Mouse (Mus musculus) CD4-positive, CD25-positive, alpha-beta regulatory T cell, adult 9 weeks (primary cell): ENCODE results near the gene Serpina3c. TPM values are rescaled to one million over a fixed set of nuclear protein-coding genes. Genes with fewer than 3 reads are reported as not detected.

ENCODE experiments used
- polyA plus RNA-seq: library from polyadenylated mRNA; unstranded; fragments of 100-300 nt; shearing (Covaris generic); gene quantifications from one replicate; pipeline ENCODE4 v1.2.1, GENCODE M21; 2017

The Serpina3c gene
- not detected for polyA plus RNA-seq

DNA sequence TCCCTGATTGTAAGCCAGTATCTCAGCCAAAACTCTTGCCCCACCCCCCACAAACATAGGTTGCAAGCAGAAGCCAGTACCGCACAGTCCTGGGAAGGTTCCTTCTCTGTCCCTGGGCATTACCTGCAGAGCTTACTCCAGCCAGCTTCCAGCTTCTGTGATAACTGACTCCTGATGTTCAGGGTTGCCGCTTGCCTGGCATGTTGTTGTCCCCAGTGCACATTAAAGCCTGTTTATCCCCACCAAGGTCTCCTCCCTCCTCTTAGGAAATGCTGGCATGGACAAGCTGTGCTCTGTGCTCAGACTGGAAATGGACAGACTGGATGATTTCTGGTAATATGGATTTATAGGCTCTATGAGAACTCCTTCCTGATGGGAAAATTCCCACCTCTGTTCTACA is at the start of gene Serpina3c:
Gene Serpina3c, minus strand, starts transcription at position 215 of the 400 bp plus-strand sequence.

GRCm38 (mm10) chr12:104127696-104128095 is 26.0 kb downstream of the Serpina3c start, which contains the start of gene Serpina3b:
Gene Serpina3b (plus strand): TSS chr12:104127996.

GRCm38 (mm10) chr12:104112333-104112732 is 41.3 kb downstream of the Serpina3c start, which contains the start of gene Serpina3a:
Gene Serpina3a (plus strand): TSS chr12:104112724.

DNA sequence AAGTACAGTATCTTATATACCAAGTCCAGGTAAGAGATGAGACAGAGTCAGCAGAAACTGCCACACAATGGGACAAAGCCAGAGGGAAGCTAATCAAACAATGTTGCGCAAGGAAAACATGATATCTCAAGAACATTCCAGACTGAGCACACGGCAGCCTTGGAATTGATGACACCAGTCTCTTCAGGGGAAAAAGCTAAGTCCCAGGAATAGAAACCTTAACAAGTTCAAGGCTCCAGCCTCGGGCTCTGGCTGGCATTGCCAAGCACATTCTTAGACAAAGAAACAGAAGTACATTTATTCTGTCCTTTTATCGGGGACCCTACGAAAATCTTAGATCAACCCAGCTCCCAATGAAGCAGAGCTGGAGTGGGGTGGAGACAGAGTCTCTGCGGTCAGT is 52.9 kb downstream of the Serpina3c start, which contains the start of gene Serpina5:
Gene Serpina5, plus strand, starts transcription at position 346 of the 400 bp plus-strand sequence.

Other genes with a start within 250 kb of the Serpina3c start
- not detected for gene Serpina1c, start 249.0 kb downstream of the Serpina3c start, polyA plus RNA-seq
- not detected for gene Serpina1e, start 194.9 kb downstream of the Serpina3c start, polyA plus RNA-seq
- not detected for gene Serpina11, start 163.9 kb downstream of the Serpina3c start, polyA plus RNA-seq
- gene Serpina9, start 140.1 kb downstream of the Serpina3c start, polyA plus RNA-seq: 5.3 TPM
- gene Serpina12, start 109.4 kb downstream of the Serpina3c start, polyA plus RNA-seq: not detected
- not detected for gene Serpina5, start 52.8 kb downstream of the Serpina3c start, polyA plus RNA-seq
- gene Serpina3a, start 41.1 kb downstream of the Serpina3c start, polyA plus RNA-seq: not detected
- gene Serpina3b, start 25.9 kb downstream of the Serpina3c start, polyA plus RNA-seq: not detected
- 10.3 TPM for gene Serpina3f, start 60.7 kb upstream of the Serpina3c start, polyA plus RNA-seq
- 249 TPM for gene Serpina3g, start 82.4 kb upstream of the Serpina3c start, polyA plus RNA-seq
- gene Serpina3i, start 109.3 kb upstream of the Serpina3c start, polyA plus RNA-seq: not detected
- gene Serpina3j, start 160.7 kb upstream of the Serpina3c start, polyA plus RNA-seq: not detected
- gene Serpina3k, start 184.6 kb upstream of the Serpina3c start, polyA plus RNA-seq: not detected
- not detected for gene Serpina3m, start 184.6 kb upstream of the Serpina3c start, polyA plus RNA-seq